Mouse (Mus musculus): Measurements from ENCODE around the gene Zfp882. TPM values are rescaled to one million over a fixed set of nuclear protein-coding genes. Genes with fewer than 3 reads are reported as not detected.
"Not testable (repeated sequence)": the region's sequence is repeated elsewhere in the genome, so short reads cannot be mapped to it uniquely, and the experiment has no call there.

Gene Zfp882
- total and polyA plus RNA-seq, 2 experiments from 2014 or later: 0.11 to 1.8 TPM

DNA sequence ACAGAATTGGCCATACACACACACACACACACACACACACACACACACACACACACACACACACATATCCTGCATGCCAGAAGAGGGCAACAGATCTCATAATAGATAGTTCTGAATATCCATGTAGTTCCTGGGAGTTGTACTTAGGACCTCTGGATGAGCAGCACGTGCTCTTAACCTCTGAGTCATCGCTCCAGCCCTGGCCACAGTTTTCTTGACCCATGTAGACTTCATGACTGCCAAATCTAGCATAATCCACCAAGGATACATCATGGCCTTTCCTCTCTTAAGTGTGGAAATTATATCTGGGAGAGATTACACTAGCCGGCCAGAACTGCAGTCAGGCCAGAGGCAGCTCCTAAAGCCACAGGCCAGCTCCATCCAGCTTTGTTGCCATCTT, 18.1 kb downstream of the Zfp882 start:
- no peak overlapping the region for H3K4me3 ChIP-seq (ENCODE audit: low read depth, low read length)
- ATAC-seq (ENCODE audit: insufficient read depth, low read depth): no peak
- WGBS: 80% methylated on average over 3 of the region's 3 CpGs

DNA sequence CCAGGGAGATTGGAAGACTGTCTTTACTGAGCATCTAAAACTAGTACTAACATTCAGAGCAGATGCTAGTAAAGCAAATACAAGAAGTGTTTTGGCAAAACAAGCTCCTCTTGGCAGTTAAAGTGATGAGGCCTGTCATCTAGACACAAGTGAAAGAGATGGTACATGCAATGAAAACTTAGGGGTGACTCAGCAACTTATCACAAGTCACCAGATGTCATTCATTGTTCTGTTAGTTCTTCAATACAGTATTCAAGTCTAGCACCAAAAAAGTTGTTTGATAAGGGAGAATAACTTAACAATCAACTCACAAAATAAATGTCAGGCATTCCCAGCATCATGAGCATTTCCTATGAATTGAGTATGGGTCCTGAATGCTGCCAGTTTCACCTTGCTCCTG, 19.4 kb downstream of the Zfp882 start:
- Histone ChIP-seq H3K36me3 (replicated peaks; ENCODE audit: control insufficient read depth, insufficient read depth, low read length) (peaks cover 40% of the 10 kb centered on the region), H3K4me1 (ENCODE audit: control insufficient read depth, insufficient read depth) (0 out of 2 replicates have a peak, but pooled peaks cover 3% of the 10 kb centered on the region), H3K27ac (ENCODE audit: low read depth) (no peak overlapping the region), H3K9ac (replicated peaks; ENCODE audit: low read depth, low read length) (no peak overlapping the region), H3K27me3 (ENCODE audit: control insufficient read depth, insufficient read depth, low read length) (no peaks in the 10 kb centered on the region), H3K4me3 (ENCODE audit: low read depth, low read length) (no peak overlapping the region), H3K4me2 (ENCODE audit: low read depth, low read length) (no peak overlapping the region), H3K9me3 (replicated peaks; ENCODE audit: control insufficient read depth, low read length) (no peaks in the 10 kb centered on the region)
- ATAC-seq (ENCODE audit: insufficient read depth, low read depth) (no peak), DNase-seq (ENCODE audit: low spot score) (no peak)
- TF ChIP-seq CTCF (IDR thresholded peaks at IDR 0.05; ENCODE audit: low read depth): no peak
- TF ChIP-seq EP300 (IDR thresholded peaks at IDR 0.05; ENCODE audit: low read depth): no peak

More for the DNA sequence above, 18.1 kb downstream of the Zfp882 start:
- Histone ChIP-seq H3K27me3 (ENCODE audit: control insufficient read depth, insufficient read depth, low read length) (no peaks in the 10 kb centered on the region), H3K9me3 (replicated peaks; ENCODE audit: control insufficient read depth, low read length) (no peaks in the 10 kb centered on the region), H3K27ac (ENCODE audit: low read depth) (no peak overlapping the region), H3K4me1 (ENCODE audit: control insufficient read depth, insufficient read depth) (0 out of 2 replicates have a peak, but pooled peaks cover 3% of the 10 kb centered on the region), H3K9ac (replicated peaks; ENCODE audit: low read depth, low read length) (no peak overlapping the region), H3K4me2 (ENCODE audit: low read depth, low read length) (no peak overlapping the region), H3K36me3 (replicated peaks; ENCODE audit: control insufficient read depth, insufficient read depth, low read length) (peaks cover 35% of the 10 kb centered on the region)
- no peak for DNase-seq (ENCODE audit: low spot score)
- TF ChIP-seq CTCF (IDR thresholded peaks at IDR 0.05; ENCODE audit: low read depth): no peak
- TF ChIP-seq EP300 (IDR thresholded peaks at IDR 0.05; ENCODE audit: low read depth): no peak

GRCm38 (mm10) chr8:71938037-71938436, 29.6 kb downstream of the Zfp882 start:
- ATAC-seq (ENCODE audit: insufficient read depth, low read depth); DNase-seq (ENCODE audit: low spot score); H3K9ac ChIP-seq (replicated peaks; ENCODE audit: low read depth, low read length): not testable (repeated sequence)

GRCm38 (mm10) chr8:71940293-71941208, 32.1 kb downstream of the Zfp882 start:
- H3K4me2 ChIP-seq (ENCODE audit: low read depth, low read length): no peak overlapping the region
- no peak for ATAC-seq (ENCODE audit: insufficient read depth, low read depth)
- TF ChIP-seq EP300 (IDR thresholded peaks at IDR 0.05; ENCODE audit: low read depth): no peak
- TF ChIP-seq CTCF (IDR thresholded peaks at IDR 0.05; ENCODE audit: low read depth): no peak
- no peaks in the 10 kb centered on the region for H3K36me3 ChIP-seq (replicated peaks; ENCODE audit: control insufficient read depth, insufficient read depth, low read length)
- WGBS: 73% methylated on average over 2 of the region's 2 CpGs
- no peak overlapping the region for H3K9ac ChIP-seq (replicated peaks; ENCODE audit: low read depth, low read length)
- no peak for DNase-seq (ENCODE audit: low spot score)
- H3K9me3 ChIP-seq (replicated peaks; ENCODE audit: control insufficient read depth, low read length): no peaks in the 10 kb centered on the region; the same call in 1 of the 2 replicates
- H3K4me3 ChIP-seq (ENCODE audit: low read depth, low read length): no peak overlapping the region
- no peak overlapping the region for H3K27ac ChIP-seq (ENCODE audit: low read depth)
- no peaks in the 10 kb centered on the region for H3K27me3 ChIP-seq (ENCODE audit: control insufficient read depth, insufficient read depth, low read length)
- H3K4me1 ChIP-seq (ENCODE audit: control insufficient read depth, insufficient read depth): no peaks in the 10 kb centered on the region

More at GRCm38 (mm10) chr8:71938037-71938436, 29.6 kb downstream of the Zfp882 start:
- not testable (repeated sequence) for H3K9me3 ChIP-seq (replicated peaks; ENCODE audit: control insufficient read depth, low read length); H3K27ac ChIP-seq (ENCODE audit: low read depth); H3K4me1 ChIP-seq (ENCODE audit: control insufficient read depth, insufficient read depth); H3K27me3 ChIP-seq (ENCODE audit: control insufficient read depth, insufficient read depth, low read length); H3K36me3 ChIP-seq (replicated peaks; ENCODE audit: control insufficient read depth, insufficient read depth, low read length); H3K4me3 ChIP-seq (ENCODE audit: low read depth, low read length); H3K4me2 ChIP-seq (ENCODE audit: low read depth, low read length)
- WGBS: 76% methylated on average over 2 of the region's 2 CpGs

DNA sequence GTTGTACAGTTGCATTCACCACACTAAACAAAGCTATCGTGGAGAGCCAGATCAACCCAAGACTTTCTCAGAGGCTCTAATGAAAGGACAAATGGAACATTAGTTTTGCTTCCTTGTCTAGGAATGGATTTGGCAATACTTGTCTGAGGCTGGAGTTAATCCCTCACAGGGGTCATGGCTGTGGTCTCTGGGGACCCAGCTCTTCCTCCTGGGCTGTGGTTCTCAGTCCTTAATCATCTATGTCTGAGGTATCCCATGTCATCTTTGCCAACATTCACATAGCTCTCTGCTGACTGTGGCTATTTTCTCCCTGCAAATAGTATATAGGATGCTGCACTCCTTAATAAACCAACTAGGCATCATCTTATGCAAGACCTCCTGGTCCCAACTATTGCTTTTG, 33.4 kb downstream of the Zfp882 start:
- no peaks in the 10 kb centered on the region for H3K4me1 ChIP-seq (ENCODE audit: control insufficient read depth, insufficient read depth)
- WGBS: 62% methylated on average over 1 of the region's 1 CpGs
- H3K27me3 ChIP-seq (ENCODE audit: control insufficient read depth, insufficient read depth, low read length): no peaks in the 10 kb centered on the region
- DNase-seq (ENCODE audit: low spot score) (no peak), ATAC-seq (ENCODE audit: insufficient read depth, low read depth) (no peak)
- H3K27ac ChIP-seq (ENCODE audit: low read depth): no peak overlapping the region
- H3K4me2 ChIP-seq (ENCODE audit: low read depth, low read length): no peak overlapping the region
- no peak for TF ChIP-seq EP300 (IDR thresholded peaks at IDR 0.05; ENCODE audit: low read depth)
- TF ChIP-seq CTCF (IDR thresholded peaks at IDR 0.05; ENCODE audit: low read depth): no peak
- H3K9ac ChIP-seq (replicated peaks; ENCODE audit: low read depth, low read length): no peak overlapping the region
- no peak overlapping the region for H3K4me3 ChIP-seq (ENCODE audit: low read depth, low read length)
- no peaks in the 10 kb centered on the region for H3K9me3 ChIP-seq (replicated peaks; ENCODE audit: control insufficient read depth, low read length)
- no peaks in the 10 kb centered on the region for H3K36me3 ChIP-seq (replicated peaks; ENCODE audit: control insufficient read depth, insufficient read depth, low read length)

Data from heart, postnatal 0 days (tissue).